Mouse (Mus musculus) c-Kit-positive CD71-positive TER-119-negative erythroid progenitor cells, embryonic 14.5 days (primary cell): Measurements from ENCODE around the gene Cops8.

Source experiments
- DNase-seq: peaks from one replicate; pipeline ENCODE4 v3.0.0-alpha.2; 2013; ENCODE audit warnings: low read depth

The Cops8 gene

GRCm38 (mm10) chr1:90651781-90652180 is 49.0 kb downstream of the Cops8 start:
- no peak for DNase-seq

GRCm38 (mm10) chr1:90652553-90652952 is 49.8 kb downstream of the Cops8 start:
- DNase-seq = no peak

GRCm38 (mm10) chr1:90656492-90657245 is 53.9 kb downstream of the Cops8 start:
- no peak for DNase-seq

- no peak for DNase-seq
These were observed 54.7 kb downstream of the Cops8 start for GRCm38 (mm10) chr1:90657292-90658050.

DNA sequence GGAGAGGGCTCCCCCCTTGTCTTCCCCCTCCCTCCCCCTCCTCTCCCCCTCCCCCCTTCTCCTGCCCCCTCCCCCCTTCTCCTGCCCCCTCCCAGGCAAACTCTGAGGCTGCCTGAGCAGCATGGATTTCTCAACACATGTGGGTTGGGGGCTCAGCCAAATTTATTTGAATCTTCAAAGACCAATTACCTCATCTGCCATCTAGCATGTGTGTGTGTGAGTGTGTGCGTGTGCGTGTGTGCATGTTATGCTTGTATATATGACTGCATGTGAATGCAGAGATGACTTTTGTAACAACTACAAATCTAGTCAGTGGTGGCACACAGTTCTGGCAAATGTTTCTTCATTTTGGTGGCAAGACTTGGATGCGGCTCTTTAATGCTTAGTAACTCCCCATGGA is 55.8 kb downstream of the Cops8 start:
- DNase-seq = no peak

- no peak for DNase-seq
These were observed 57.4 kb downstream of the Cops8 start for GRCm38 (mm10) chr1:90660150-90660549.

- no peak for DNase-seq
These were observed 59.7 kb downstream of the Cops8 start for GRCm38 (mm10) chr1:90662491-90662890.
